Mouse (Mus musculus) thymus, postnatal 14 days (tissue): ENCODE results near the gene Psap.

ENCODE experiments used
- DNase-seq: peaks from one replicate; pipeline ENCODE4 v3.0.0; 2021

Psap gene

GRCm38 (mm10) chr10:60265252-60265651 lies 12.2 kb upstream of the Psap start:
- no peak for DNase-seq

- no peak for DNase-seq
Observed at GRCm38 (mm10) chr10:60266842-60267401, 10.5 kb upstream of the Psap start.

- DNase-seq, result no peak
Observed at GRCm38 (mm10) chr10:60268738-60269137, 8.7 kb upstream of the Psap start.

GRCm38 (mm10) chr10:60269141-60270064 lies 8.0 kb upstream of the Psap start:
- no peak for DNase-seq

DNA sequence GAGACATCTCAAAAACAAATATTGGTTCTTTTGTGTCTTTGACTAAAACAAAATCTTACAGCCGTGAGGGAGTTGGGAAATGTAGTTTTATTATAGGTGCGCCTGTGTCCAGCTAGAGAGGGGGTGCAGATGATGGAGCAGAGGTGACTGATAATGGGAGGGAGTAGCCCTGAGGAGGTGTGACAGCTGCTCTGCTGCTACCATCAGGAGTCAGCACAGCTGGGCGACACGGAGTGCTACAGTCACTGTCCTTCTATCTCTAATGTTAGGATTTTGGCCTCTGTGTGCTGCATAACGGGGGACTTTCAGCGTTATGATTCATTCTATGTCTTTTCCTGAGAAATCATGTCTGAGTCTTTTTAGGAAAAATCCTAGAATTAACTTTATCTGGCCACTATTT lies 6.4 kb upstream of the Psap start:
- no peak for DNase-seq

- no peak for DNase-seq
Observed at GRCm38 (mm10) chr10:60272241-60272640, 5.2 kb upstream of the Psap start.

- no peak for DNase-seq
Observed at GRCm38 (mm10) chr10:60273382-60273781, 4.0 kb upstream of the Psap start.

- no peak for DNase-seq
Observed at GRCm38 (mm10) chr10:60278006-60278399, 576 bp downstream of the Psap start.

- no peak for DNase-seq
Observed at GRCm38 (mm10) chr10:60278786-60279185, 1.4 kb downstream of the Psap start.

- peak; percentile 67 for DNase-seq
Observed at GRCm38 (mm10) chr10:60279290-60279940, 2.0 kb downstream of the Psap start.

GRCm38 (mm10) chr10:60279941-60280301 lies 2.5 kb downstream of the Psap start:
- DNase-seq, result peak; percentile 60

DNA sequence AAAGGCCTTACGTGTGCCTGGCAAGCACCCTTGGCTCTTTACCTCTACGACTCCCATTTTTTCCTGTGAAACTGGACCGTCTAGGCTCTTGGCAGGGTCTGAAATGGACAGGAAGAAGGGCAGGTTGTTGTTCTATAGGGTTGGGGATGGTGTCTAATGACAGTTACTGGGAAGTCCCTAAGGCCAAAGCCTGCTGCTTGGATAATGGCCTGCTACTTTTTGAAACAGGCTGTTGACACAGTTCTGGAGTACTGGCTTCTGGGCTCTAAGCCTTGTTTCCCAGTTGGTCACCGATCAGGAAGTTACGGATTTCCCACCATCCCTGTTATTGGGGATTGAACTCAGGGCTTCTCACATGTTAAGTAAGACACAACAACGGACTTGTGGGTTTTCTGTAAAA lies 2.9 kb downstream of the Psap start:
- DNase-seq, result no peak

DNA sequence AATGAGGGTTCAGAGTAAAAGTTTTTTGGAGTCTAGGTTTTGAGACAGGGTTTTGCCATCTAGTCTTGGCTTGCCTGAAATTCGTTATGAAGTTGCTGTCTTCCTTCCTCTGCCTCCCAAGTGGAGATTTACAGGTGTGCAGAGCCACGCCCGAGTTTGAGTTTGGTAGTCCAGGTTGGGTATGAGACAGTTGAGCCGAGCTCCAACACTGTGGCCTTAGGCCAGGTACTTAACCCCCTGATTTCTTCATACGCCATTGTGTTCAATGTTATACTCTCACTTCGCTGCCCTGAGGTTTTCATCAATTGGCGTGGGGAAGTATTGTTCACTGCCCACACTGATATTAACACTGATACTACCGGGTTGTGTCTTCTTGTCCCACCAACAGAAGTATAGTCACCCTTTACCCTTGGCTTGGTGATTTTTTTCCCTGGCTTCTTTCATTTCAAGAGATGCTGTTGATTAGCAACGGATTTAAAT lies 4.2 kb downstream of the Psap start:
- no peak for DNase-seq

- DNase-seq, result peak; percentile 60
Observed at GRCm38 (mm10) chr10:60282116-60283014, 4.9 kb downstream of the Psap start.

DNA sequence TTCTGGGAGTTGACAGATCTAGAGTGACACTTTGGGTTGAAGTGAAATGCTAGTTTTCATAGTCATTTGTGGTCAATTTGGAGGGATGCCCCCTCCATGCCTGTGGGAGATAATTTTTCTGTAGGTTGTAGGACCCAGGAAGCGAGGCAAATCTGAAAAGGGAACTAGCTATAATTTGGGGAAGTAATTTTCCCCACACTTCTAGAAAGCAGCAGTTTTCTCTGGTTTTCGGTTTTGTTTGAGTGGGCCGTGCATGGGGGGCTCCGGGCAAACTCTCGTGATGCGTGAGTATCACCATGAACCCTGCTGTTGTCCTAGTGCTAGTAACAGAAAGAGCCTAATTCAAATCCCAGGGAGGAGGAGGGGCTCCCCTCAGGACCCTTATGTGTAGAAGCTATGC lies 6.8 kb downstream of the Psap start:
- DNase-seq, result no peak

GRCm38 (mm10) chr10:60284676-60285111 lies 7.3 kb downstream of the Psap start:
- DNase-seq, result peak; percentile 84

DNA sequence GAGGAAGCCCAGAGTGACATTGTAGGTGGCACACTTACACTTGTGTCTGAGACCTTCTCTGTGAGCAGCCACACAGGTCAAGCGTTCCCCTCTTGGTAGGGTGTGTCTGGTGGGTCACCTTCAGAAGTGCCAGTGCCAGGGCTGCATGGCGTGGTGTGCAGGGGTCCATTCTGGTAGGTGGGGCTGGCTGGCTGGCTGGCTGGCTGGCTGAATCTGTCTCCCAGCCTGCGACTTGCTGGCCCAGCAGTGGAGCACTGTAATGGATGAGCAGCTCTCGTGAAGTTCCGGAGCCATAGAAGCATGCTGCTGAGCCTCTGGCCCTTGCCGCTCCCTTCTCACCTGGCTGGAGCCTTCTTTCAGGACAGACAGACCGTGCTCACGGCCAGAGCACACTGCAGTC lies 7.8 kb downstream of the Psap start:
- DNase-seq, result no peak

DNA sequence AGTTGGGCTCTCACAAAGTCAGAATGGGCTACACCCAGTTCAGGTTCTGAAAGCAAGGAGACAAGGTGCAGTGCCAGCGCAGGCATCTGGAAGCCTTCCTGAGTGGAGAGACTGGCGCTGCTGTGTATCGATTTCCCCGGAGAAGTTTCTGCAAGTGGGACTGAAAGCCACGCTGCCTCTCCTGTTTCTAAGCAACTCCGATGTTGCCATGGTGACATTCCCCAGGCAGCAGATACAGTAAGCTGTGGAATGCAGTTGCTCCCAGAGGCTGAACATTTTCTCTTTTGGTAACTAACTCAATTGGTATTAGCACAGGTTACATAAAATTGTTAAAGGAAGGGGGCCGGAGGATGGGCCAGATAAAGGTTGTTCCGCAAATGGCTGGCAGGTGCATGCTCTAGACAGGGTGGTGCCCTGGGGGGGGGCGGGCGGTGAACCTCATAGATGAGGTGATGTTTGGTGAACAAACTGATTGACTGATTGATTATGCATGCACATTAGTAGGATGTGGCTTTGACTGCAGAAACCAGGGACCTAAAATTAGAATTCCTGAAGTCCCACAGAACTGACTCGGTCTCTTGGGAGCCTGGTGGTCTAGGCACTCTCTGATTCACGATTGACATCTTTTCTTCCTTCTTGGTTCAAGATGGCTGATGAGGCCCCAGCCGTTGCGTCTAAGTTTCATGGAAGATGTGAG lies 8.4 kb downstream of the Psap start:
- DNase-seq, result no peak

GRCm38 (mm10) chr10:60286546-60286945 lies 9.1 kb downstream of the Psap start:
- DNase-seq, result no peak

DNA sequence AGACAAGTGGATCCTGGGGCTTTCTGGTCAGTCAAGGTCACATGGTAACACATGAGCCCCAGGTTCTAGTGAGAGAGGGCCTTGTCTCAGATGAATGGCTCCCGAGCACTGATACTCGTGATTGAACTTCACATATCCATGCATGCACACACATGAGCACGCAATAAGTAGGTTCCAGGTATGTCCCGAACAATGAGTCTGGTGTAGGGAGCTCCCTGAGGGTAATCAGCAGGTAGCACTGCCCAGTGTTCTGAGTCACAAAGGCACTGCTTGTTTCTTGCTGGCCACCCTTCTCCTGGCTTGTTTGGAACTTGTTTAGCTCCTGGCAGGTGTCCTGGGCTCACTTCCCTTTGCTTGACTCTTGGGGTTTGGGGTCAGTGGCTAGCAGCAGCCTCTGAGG lies 9.7 kb downstream of the Psap start:
- no peak for DNase-seq

- no peak for DNase-seq
Observed at GRCm38 (mm10) chr10:60287726-60288125, 10.3 kb downstream of the Psap start.

DNA sequence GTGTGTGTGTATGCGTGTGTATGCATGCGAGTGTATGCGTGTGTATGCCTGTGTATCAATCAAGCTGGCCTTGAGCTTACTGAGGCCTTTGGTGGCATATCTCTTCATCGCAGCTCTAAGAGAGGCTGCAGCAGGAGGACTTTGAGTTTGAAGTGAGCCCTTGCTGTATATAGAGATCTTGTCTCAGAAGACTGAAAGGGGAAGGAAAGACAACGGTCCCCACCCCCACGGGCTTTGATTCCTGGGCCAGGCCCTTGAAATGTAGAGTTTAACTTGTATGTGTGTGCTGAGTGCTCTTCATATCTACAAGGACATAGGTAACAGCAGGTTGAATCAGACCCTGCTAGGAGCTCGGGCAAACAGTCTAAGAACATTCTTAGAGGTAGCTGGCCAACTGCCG lies 11.8 kb downstream of the Psap start:
- peak; percentile 62 for DNase-seq
